Mouse (Mus musculus) intestine, postnatal 0 days (tissue): ENCODE data around the gene Adgrg1. TPM values are rescaled to one million over a fixed set of nuclear protein-coding genes. Genes with fewer than 3 reads are reported as not detected.

Experiments
- ATAC-seq: fragments of 200-750 bp; cut with Nextera tagmentation; 2 replicates; pipeline ENCODE4 v1.8.0; 2017; ENCODE audit warnings: mild to moderate bottlenecking, moderate TSS enrichment, moderate library complexity
- H3K27ac ChIP-seq: fragments of 300-500 bp; sonication (generic); 2 replicates; pipeline ENCODE4 v1.5.1; 2014; ENCODE audit warnings: mild to moderate bottlenecking, low read depth, low read length, moderate library complexity
- H3K27me3 ChIP-seq: fragments of 300-500 bp; sonication (generic); replicated peaks from 2 replicates; pipeline ENCODE4 v1.6.1; 2014; ENCODE audit warnings: low read length, mixed read lengths; ENCODE audit not compliant: control insufficient read depth, insufficient read depth
- H3K36me3 ChIP-seq: fragments of 300-500 bp; sonication (generic); 2 replicates; pipeline ENCODE4 v1.6.1; 2014; ENCODE audit warnings: mild to moderate bottlenecking, moderate library complexity; ENCODE audit not compliant: control insufficient read depth, insufficient read depth
- H3K4me1 ChIP-seq: fragments of 300-500 bp; sonication (generic); replicated peaks from 2 replicates; pipeline ENCODE4 v1.6.1; 2014; ENCODE audit warnings: antibody characterized with exemption, low read length, mixed read lengths; ENCODE audit not compliant: control insufficient read depth, insufficient read depth
- H3K4me2 ChIP-seq: fragments of 300-500 bp; sonication (generic); replicated peaks from 2 replicates; pipeline ENCODE4 v1.6.1; 2014; ENCODE audit warnings: low read depth, mild to moderate bottlenecking, moderate library complexity
- H3K4me3 ChIP-seq: fragments of 300-500 bp; sonication (generic); 2 replicates; pipeline ENCODE4 v1.5.1; 2014; ENCODE audit warnings: low read depth, low read length
- H3K9ac ChIP-seq: fragments of 300-500 bp; sonication (generic); 2 replicates; pipeline ENCODE4 v1.6.1; 2014; ENCODE audit warnings: mild to moderate bottlenecking, low read depth, low read length
- H3K9me3 ChIP-seq: fragments of 300-500 bp; sonication (generic); 2 replicates; pipeline ENCODE4 v1.6.1; 2016; ENCODE audit warnings: mixed run types; ENCODE audit not compliant: control insufficient read depth
- CTCF ChIP-seq: sonication (generic); IDR thresholded peaks from 2 replicates; pipeline ENCODE4 v1.5.1; 2016; ENCODE audit warnings: low read depth, mild to moderate bottlenecking, control low read depth, antibody characterized with exemption, moderate library complexity
- WGBS: fragments of 180-500 bp; shearing (Covaris S2); extraction: QIAGEN DNeasy Blood & Tissue Kit; methylation state at CpG from one replicate; pipeline ENCODE4 v1.1.7; 2014; 5-methylcytosine and 5-hydroxymethylcytosine counted together
- polyA plus RNA-seq: library from polyadenylated mRNA; unstranded; fragments of >200 nt; fragmentation: Nextera tagmentation; extraction: Ambion mirVana; gene quantifications from 2 replicates; pipeline ENCODE4 v1.2.1, GENCODE M21; 2015

The Adgrg1 gene
- polyA plus RNA-seq, 1 experiment from 2014 or later: 22.7 TPM

- WGBS: 78% methylated on average over 4 of the region's 4 CpGs
- no peak for TF ChIP-seq CTCF
- no peak for ATAC-seq
Observed at GRCm38 (mm10) chr8:94948421-94948820, 26.1 kb upstream of the Adgrg1 start.

GRCm38 (mm10) chr8:94949010-94949409 lies 25.5 kb upstream of the Adgrg1 start:
- no peaks in the 10 kb centered on the region for H3K27me3 ChIP-seq
- peak; percentile 32; the same call in 1 of the 2 replicates for TF ChIP-seq CTCF
- 90% methylated on average over 4 of the region's 4 CpGs for WGBS
- no peaks in the 10 kb centered on the region for H3K4me1 ChIP-seq
- H3K4me2 ChIP-seq: no peak overlapping the region
- no peak overlapping the region for H3K9ac ChIP-seq
- ATAC-seq: no peak
- H3K4me3 ChIP-seq: no peak overlapping the region
- no peak overlapping the region for H3K27ac ChIP-seq
- H3K36me3 ChIP-seq: no peaks in the 10 kb centered on the region
- H3K9me3 ChIP-seq: no peaks in the 10 kb centered on the region

More at GRCm38 (mm10) chr8:94948421-94948820, 26.1 kb upstream of the Adgrg1 start:
- Histone ChIP-seq H3K4me1 (no peaks in the 10 kb centered on the region), H3K4me3 (no peak overlapping the region), H3K27me3 (no peaks in the 10 kb centered on the region), H3K9ac (no peak overlapping the region), H3K36me3 (no peaks in the 10 kb centered on the region), H3K27ac (no peak overlapping the region), H3K9me3 (no peaks in the 10 kb centered on the region), H3K4me2 (no peak overlapping the region)

DNA sequence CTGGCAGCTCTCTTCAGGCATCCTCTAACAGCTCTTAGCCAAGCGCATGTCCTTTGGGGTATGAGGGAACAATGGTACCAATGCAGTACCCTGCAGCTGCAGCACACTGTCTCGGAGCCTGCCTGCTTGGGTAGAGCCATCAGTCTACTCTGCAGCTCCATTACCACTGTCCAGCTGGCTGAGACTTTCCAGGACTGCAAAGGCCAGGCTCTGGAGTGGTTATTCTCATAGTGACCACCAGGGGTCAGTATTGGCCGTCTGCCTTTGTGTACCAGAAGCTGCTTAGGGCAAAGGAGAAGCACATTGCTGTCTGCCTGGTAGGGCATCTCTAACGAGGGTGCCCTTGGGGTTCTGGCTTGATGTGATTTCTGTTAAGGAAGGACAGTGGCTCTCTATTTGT lies 24.5 kb upstream of the Adgrg1 start:
- ATAC-seq: peak; percentile 46; the same call in 1 of the 2 replicates
- peak; percentile 99 for TF ChIP-seq CTCF
- H3K4me2 ChIP-seq: no peak overlapping the region
- 0 out of 2 replicates have a peak, but pooled peaks cover 2% of the 10 kb centered on the region for H3K4me1 ChIP-seq
- H3K9ac ChIP-seq: no peak overlapping the region
- H3K27ac ChIP-seq: no peak overlapping the region
- H3K36me3 ChIP-seq: no peaks in the 10 kb centered on the region
- no peaks in the 10 kb centered on the region for H3K27me3 ChIP-seq
- no peaks in the 10 kb centered on the region for H3K9me3 ChIP-seq
- H3K4me3 ChIP-seq: no peak overlapping the region
- WGBS: 16% methylated on average over 4 of the region's 4 CpGs

DNA sequence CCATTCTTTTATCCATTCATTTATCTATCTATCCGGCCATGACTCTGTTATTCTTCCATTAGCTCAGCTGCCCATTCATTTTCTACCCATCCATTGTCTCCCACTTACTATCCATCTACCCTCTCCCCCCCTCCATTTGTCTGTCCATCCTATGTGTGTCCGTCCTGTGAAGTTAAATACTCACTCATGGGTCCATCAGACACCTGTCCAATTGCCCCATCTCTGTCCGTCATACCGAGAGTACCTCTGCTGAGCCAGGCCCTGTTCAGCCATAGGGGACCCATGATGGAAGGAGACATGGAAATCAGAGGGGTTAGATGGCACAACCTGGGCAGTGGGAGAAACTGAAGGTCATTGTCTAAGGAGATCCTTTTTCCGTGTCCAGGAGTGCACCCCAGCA lies 24.1 kb upstream of the Adgrg1 start:
- 0 out of 2 replicates have a peak, but pooled peaks cover 2% of the 10 kb centered on the region for H3K4me1 ChIP-seq
- no peaks in the 10 kb centered on the region for H3K9me3 ChIP-seq
- no peak overlapping the region for H3K4me3 ChIP-seq
- TF ChIP-seq CTCF: no peak
- H3K27me3 ChIP-seq: no peaks in the 10 kb centered on the region
- H3K9ac ChIP-seq: no peak overlapping the region
- H3K36me3 ChIP-seq: no peaks in the 10 kb centered on the region
- no peak overlapping the region for H3K27ac ChIP-seq
- no peak overlapping the region for H3K4me2 ChIP-seq
- no peak for ATAC-seq
- 77% methylated on average over 5 of the region's 5 CpGs for WGBS

GRCm38 (mm10) chr8:94952086-94952485 lies 22.5 kb upstream of the Adgrg1 start:
- TF ChIP-seq CTCF: no peak
- Histone ChIP-seq H3K27ac (no peak overlapping the region), H3K4me1 (0 out of 2 replicates have a peak, but pooled peaks cover 2% of the 10 kb centered on the region), H3K4me2 (no peak overlapping the region), H3K4me3 (no peak overlapping the region), H3K9me3 (no peaks in the 10 kb centered on the region), H3K9ac (no peak overlapping the region), H3K36me3 (no peaks in the 10 kb centered on the region), H3K27me3 (no peaks in the 10 kb centered on the region)
- WGBS: 78% methylated on average over 5 of the region's 5 CpGs
- ATAC-seq: no peak

- no peak overlapping the region for H3K4me2 ChIP-seq
- no peaks in the 10 kb centered on the region for H3K36me3 ChIP-seq
- H3K9ac ChIP-seq: no peak overlapping the region
- 0 out of 2 replicates have a peak, but pooled peaks cover 2% of the 10 kb centered on the region for H3K4me1 ChIP-seq
- H3K27ac ChIP-seq: no peak overlapping the region
- no peak for TF ChIP-seq CTCF
- no peak overlapping the region for H3K4me3 ChIP-seq
- H3K9me3 ChIP-seq: no peaks in the 10 kb centered on the region
- ATAC-seq: no peak
- no peaks in the 10 kb centered on the region for H3K27me3 ChIP-seq
- 72% methylated on average over 7 of the region's 7 CpGs for WGBS
Observed at GRCm38 (mm10) chr8:94953624-94954367, 20.8 kb upstream of the Adgrg1 start.
